Mouse (Mus musculus): ENCODE results near the gene Ttll2. TPM values are rescaled to one million over a fixed set of nuclear protein-coding genes. Genes with fewer than 3 reads are reported as not detected.
"Not testable (repeated sequence)": the region's sequence is repeated elsewhere in the genome, so short reads cannot be mapped to it uniquely, and the experiment has no call there.

Ttll2 gene
- total RNA-seq, 2 experiments from 2014 or later, result not detected

- H3K4me3 ChIP-seq; DNase-seq (ENCODE audit: extremely low spot score in 1 of 2, low spot score in 2 of 2); intact Hi-C loops (cut with DNase I); H3K27ac ChIP-seq: not testable (repeated sequence)
Observed at GRCm38 (mm10) chr17:7371879-7372278, 19.4 kb upstream of the Ttll2 start, which contains the start of gene Gm49630. Gene Gm49630, minus strand, starts transcription at chr17:7371979.

- intact Hi-C loops (cut with DNase I); H3K27ac ChIP-seq; H3K4me3 ChIP-seq; DNase-seq (ENCODE audit: extremely low spot score in 1 of 2, low spot score in 2 of 2): not testable (repeated sequence)
Observed at GRCm38 (mm10) chr17:7369401-7369800, 16.9 kb upstream of the Ttll2 start.

- intact Hi-C loops (cut with DNase I); H3K4me3 ChIP-seq; H3K27ac ChIP-seq: not testable (repeated sequence)
- DNase-seq (ENCODE audit: extremely low spot score in 1 of 2, low spot score in 2 of 2), result peak in 1 of 2 experiments; percentile 11
Observed at GRCm38 (mm10) chr17:7366676-7367374, 14.3 kb upstream of the Ttll2 start.

GRCm38 (mm10) chr17:7366265-7366664 is 13.8 kb upstream of the Ttll2 start:
- H3K27ac ChIP-seq; H3K4me3 ChIP-seq; DNase-seq (ENCODE audit: extremely low spot score in 1 of 2, low spot score in 2 of 2); intact Hi-C loops (cut with DNase I): not testable (repeated sequence)

- H3K4me3 ChIP-seq; DNase-seq (ENCODE audit: extremely low spot score in 1 of 2, low spot score in 2 of 2); intact Hi-C loops (cut with DNase I); H3K27ac ChIP-seq: not testable (repeated sequence)
Observed at GRCm38 (mm10) chr17:7365615-7366014, 13.1 kb upstream of the Ttll2 start.

- H3K27ac ChIP-seq; intact Hi-C loops (cut with DNase I); DNase-seq (ENCODE audit: extremely low spot score in 1 of 2, low spot score in 2 of 2); H3K4me3 ChIP-seq: not testable (repeated sequence)
Observed at GRCm38 (mm10) chr17:7360749-7361465, 8.4 kb upstream of the Ttll2 start.

- H3K4me3 ChIP-seq; intact Hi-C loops (cut with DNase I); DNase-seq (ENCODE audit: extremely low spot score in 1 of 2, low spot score in 2 of 2); H3K27ac ChIP-seq: not testable (repeated sequence)
Observed at GRCm38 (mm10) chr17:7359806-7360205, 7.3 kb upstream of the Ttll2 start.

GRCm38 (mm10) chr17:7348765-7349164 is 3.7 kb downstream of the Ttll2 start:
- DNase-seq (ENCODE audit: extremely low spot score in 1 of 2, low spot score in 2 of 2); H3K27ac ChIP-seq; intact Hi-C loops (cut with DNase I); H3K4me3 ChIP-seq: not testable (repeated sequence)

GRCm38 (mm10) chr17:7337381-7337780 is 15.1 kb downstream of the Ttll2 start:
- H3K4me3 ChIP-seq; DNase-seq (ENCODE audit: extremely low spot score in 1 of 2, low spot score in 2 of 2); intact Hi-C loops (cut with DNase I); H3K27ac ChIP-seq: not testable (repeated sequence)

- H3K4me3 ChIP-seq; H3K27ac ChIP-seq; DNase-seq (ENCODE audit: extremely low spot score in 1 of 2, low spot score in 2 of 2); intact Hi-C loops (cut with DNase I): not testable (repeated sequence)
Observed at GRCm38 (mm10) chr17:7332745-7333144, 19.8 kb downstream of the Ttll2 start.

- H3K27ac ChIP-seq; intact Hi-C loops (cut with DNase I); DNase-seq (ENCODE audit: extremely low spot score in 1 of 2, low spot score in 2 of 2); H3K4me3 ChIP-seq: not testable (repeated sequence)
Observed at GRCm38 (mm10) chr17:7326415-7326814, 26.1 kb downstream of the Ttll2 start.

- DNase-seq (ENCODE audit: extremely low spot score in 1 of 2, low spot score in 2 of 2); H3K4me3 ChIP-seq; H3K27ac ChIP-seq; intact Hi-C loops (cut with DNase I): not testable (repeated sequence)
Observed at GRCm38 (mm10) chr17:7324346-7324745, 28.1 kb downstream of the Ttll2 start, which contains the start of gene Tcp10a. Gene Tcp10a, plus strand, starts transcription at chr17:7324646.

- DNase-seq (ENCODE audit: extremely low spot score in 1 of 2, low spot score in 2 of 2); intact Hi-C loops (cut with DNase I); H3K4me3 ChIP-seq; H3K27ac ChIP-seq: not testable (repeated sequence)
Observed at GRCm38 (mm10) chr17:7319789-7320188, 32.7 kb downstream of the Ttll2 start.

GRCm38 (mm10) chr17:7315693-7316382 is 36.7 kb downstream of the Ttll2 start:
- H3K4me3 ChIP-seq; intact Hi-C loops (cut with DNase I); H3K27ac ChIP-seq; DNase-seq (ENCODE audit: extremely low spot score in 1 of 2, low spot score in 2 of 2): not testable (repeated sequence)

All from left cerebral cortex, adult 2 months (tissue).